Mouse (Mus musculus) brain, embryonic 14.5 days (tissue): ENCODE measurements around the gene Itgb3.

Experiments
- CTCF ChIP-seq: fragments of 200-500 bp; IDR thresholded peaks from 2 replicates; pipeline ENCODE4 v1.5.1; 2012; ENCODE audit warnings: inconsistent platforms, mild to moderate bottlenecking, moderate library complexity, borderline replicate concordance; ENCODE audit not compliant: insufficient read depth, insufficient read length; ENCODE audit errors: extremely low read depth
- POLR2A ChIP-seq: fragments of 200-500 bp; IDR thresholded peaks from 2 replicates; pipeline ENCODE4 v1.6.1; 2012; ENCODE audit warnings: mild to moderate bottlenecking, inconsistent platforms, borderline replicate concordance; ENCODE audit not compliant: poor library complexity, insufficient read depth, insufficient read length, severe bottlenecking; ENCODE audit errors: extremely low read depth

DNA sequence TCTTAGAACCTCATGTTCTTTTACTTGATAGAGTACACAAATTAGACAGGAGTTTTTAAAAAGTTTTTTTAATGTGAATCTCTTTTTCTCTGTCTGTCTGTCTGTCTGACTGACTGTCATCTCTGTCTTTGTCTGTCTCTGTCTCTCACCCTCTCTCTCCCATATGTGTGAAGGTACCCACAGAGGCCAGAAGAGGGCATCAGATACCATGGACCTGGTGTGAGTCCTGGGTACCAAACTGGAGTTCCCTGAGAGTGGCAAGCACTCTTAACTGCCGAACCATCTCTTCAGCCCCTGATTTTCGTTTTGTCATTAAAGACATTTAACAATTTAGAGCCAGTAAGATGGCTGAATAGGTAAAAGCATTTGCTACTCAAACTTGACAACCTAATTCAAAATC, 99.3 kb downstream of the Itgb3 start:
- TF ChIP-seq CTCF (no peak), POLR2A (no peak)
